Mouse (Mus musculus) embryo, embryonic 10.5 days (tissue): Measurements from ENCODE around the gene Ttyh3.
A peak's percentile ranks its signal among the peaks of the same experiment; 100 is the strongest.

Experiments used
- DNase-seq: peaks from one replicate; pipeline ENCODE4 v3.0.0-alpha.2; 2015; ENCODE audit warnings: low spot score

Ttyh3 gene

DNA sequence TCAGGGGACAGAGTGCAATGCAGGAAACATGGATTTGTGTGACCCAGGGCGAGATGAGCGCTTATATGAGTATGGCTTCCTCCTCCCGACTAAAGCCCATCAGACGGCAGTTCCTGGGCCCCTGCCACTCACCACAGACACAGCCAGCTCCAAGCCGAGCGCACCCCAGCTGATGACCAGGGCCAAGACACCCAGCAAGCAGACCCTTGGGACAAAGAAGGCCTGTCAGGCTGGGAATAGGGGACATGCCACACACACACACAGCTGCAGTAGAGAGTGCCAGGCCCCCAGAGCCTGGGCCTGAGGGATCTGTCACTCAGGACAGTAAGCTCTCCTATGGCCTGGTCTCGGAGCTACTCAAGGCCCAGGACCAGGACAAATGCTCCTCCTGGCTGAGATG lies 15.4 kb downstream of the Ttyh3 start:
- DNase-seq, result no peak

- DNase-seq, result no peak
Observed at GRCm38 (mm10) chr5:140628995-140629394, 19.8 kb downstream of the Ttyh3 start.

- DNase-seq, result no peak
Observed at GRCm38 (mm10) chr5:140627580-140627979, 21.3 kb downstream of the Ttyh3 start.

GRCm38 (mm10) chr5:140624961-140625360 lies 23.9 kb downstream of the Ttyh3 start:
- no peak for DNase-seq

DNA sequence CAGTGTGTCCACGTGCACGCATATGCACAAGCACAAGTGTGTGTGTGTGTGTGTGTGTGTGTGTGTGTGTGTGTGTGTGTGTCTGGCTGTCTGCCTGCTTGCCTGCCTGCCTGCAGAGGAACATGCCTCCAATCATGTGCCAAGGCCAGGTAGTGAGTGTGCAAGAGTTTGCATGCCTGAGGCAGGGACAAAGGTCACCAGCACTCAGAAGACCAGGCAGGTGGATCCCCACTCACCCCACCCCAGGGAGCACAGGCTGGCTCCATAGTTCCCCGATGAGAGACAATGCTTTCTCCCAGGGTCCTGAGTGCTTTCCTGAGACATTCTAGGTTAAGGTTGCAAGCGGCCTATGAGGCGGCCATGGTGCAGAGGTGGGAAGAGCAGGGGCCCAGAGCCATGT lies 24.6 kb downstream of the Ttyh3 start:
- no peak for DNase-seq

DNA sequence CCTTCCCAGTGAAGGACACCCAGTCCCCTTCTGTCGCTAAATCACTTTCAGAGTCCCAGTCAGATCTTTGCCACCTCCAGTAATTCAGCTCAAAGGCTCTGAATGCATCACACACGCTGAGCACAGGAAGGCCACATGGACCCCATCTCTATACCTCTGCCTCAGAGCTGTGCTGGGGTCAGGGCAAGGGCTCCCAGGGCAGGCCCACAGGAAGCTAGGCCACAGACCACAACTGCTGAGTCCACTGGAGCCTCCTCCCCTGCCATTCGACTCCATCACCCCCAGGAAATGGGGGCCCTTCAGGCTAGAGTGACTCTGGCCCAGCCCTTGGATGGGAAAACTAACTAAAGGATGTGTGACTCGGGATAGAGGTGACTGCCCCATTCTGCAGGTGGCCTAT lies 25.0 kb downstream of the Ttyh3 start:
- no peak for DNase-seq

GRCm38 (mm10) chr5:140622978-140623670 lies 25.7 kb downstream of the Ttyh3 start:
- DNase-seq, result no peak

GRCm38 (mm10) chr5:140621517-140621916 lies 27.3 kb downstream of the Ttyh3 start:
- no peak for DNase-seq

- DNase-seq, result no peak
Observed at GRCm38 (mm10) chr5:140621092-140621491, 27.7 kb downstream of the Ttyh3 start.

GRCm38 (mm10) chr5:140619895-140620736 lies 28.7 kb downstream of the Ttyh3 start:
- DNase-seq, result peak; percentile 33

- peak; percentile 92 for DNase-seq
Observed at GRCm38 (mm10) chr5:140619151-140619771, 29.6 kb downstream of the Ttyh3 start.

DNA sequence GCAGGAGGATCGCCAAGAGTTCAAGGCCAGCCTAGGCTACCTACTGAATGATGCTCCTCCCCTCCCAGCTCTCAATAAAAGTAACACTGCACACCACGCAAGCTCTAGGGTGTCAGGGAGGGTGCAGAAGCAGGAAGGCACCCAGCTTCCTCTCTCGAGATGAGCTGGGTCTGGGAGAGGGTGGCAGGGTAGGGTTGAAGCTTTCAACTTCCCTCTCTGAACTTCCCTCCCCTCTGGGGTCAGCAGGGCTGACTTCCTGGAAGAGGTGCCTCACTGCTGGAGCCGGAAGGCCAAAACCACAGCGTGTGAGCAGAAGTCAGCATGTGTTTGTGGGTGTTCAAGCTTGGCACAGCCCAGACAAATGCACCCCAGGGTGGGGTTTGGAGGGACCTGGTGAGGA lies 31.1 kb downstream of the Ttyh3 start:
- DNase-seq, result no peak

DNA sequence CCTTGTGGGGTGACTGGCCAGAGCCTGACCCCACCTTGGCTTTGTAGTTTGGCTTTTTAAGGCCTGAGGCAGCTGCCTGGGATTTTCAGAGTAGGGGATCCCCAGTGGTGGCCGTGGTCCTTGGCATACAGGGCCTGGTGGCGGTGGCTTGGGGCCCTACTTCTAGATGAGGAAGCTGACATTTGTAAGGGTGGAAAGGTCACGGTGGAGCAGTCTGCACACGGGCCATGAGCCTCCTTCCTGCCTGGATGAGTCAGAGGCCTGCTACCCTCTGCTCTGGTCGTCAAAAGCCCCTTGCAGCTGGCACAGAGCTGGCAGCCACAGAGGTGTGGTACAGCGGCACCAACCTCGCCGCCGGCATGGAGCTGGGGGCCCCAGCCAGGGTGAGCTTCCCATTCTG lies 32.1 kb downstream of the Ttyh3 start:
- no peak for DNase-seq

GRCm38 (mm10) chr5:140616110-140616503 lies 32.7 kb downstream of the Ttyh3 start:
- no peak for DNase-seq

DNA sequence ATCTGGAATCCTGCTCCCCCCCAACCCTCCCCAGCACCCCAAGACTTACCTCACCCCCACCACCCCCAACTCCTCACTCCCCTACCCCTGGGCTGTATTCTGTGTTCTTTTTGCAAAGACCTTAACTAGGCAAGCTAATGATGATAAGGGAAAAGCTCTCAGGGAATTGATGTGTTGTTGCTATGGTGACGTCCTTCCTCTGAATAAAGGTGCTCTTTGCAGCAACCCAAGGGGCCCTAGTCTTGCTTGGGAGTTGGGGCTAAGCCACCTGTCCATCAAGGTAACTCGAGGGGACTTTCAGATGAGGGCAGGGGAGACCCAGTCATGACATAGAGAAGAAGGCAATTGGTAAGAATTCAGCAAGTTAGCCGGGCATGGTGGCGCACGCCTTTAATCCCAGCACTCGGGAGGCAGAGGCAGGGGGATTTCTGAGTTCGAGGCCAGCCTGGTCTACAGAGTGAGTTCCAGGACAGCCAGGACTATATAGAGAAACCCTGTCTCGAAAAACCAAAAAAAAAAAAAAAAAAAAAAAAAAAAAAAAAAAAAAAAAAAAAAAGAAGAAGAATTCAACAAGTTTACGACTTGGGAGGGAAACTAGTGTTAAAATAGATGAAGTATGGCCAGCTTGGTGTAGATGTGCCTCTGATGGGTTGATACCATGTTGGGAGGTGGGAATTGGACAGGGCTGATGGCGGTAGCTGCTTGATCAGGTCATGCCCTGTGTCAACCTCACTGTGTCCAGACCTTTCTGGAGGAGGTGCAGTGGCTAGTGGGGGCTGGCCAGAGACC lies 33.3 kb downstream of the Ttyh3 start:
- no peak for DNase-seq

- DNase-seq, result no peak
Observed at GRCm38 (mm10) chr5:140614837-140615236, 34.0 kb downstream of the Ttyh3 start.

DNA sequence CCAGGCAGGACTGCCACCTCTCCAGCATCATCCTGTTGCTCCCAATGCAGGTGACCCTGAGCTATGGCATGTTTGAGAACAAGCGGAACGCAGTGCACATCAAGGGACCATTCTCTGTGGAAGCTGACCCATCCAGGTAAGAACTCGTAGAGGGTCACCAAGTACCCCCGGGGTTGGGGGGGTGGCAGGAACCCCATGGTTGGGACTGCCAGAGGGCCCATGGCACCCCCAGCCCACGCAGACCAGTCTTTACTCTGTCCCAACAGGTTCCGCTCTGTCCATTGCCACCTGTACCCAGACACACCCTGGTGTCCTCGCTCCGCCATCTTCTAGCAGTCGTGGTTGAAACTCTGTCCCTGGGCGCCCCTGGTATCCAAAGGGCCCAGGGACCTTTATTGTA lies 34.7 kb downstream of the Ttyh3 start:
- no peak for DNase-seq

DNA sequence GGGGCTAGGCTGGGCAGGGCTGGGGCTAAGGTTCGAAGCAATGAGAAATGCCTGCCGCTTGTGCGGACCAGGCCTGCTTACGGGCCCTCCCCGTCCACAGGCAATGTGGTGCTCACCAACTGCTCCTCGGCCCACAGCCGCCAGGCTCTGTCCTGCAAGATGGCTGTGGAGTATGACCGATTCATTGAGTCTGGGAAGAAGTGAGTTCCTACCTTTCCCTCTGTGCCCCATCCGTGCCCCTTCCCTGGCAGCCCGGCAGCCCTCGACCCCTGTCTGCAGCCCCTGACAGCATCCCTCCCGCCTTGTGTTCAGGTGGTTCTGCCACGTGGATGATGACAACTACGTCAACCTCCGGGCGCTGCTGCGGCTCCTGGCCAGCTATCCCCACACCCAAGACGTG lies 36.6 kb downstream of the Ttyh3 start:
- DNase-seq, result no peak

- peak; percentile 81 for DNase-seq
Observed at GRCm38 (mm10) chr5:140611611-140612185, 37.1 kb downstream of the Ttyh3 start.

GRCm38 (mm10) chr5:140611021-140611583 lies 37.7 kb downstream of the Ttyh3 start:
- DNase-seq, result peak; percentile 89

GRCm38 (mm10) chr5:140610273-140611011 lies 38.4 kb downstream of the Ttyh3 start:
- no peak for DNase-seq
